Mouse (Mus musculus): ENCODE results near the gene Pon1. TPM values are rescaled to one million over a fixed set of nuclear protein-coding genes. Genes with fewer than 3 reads are reported as not detected.

The Pon1 gene
- polyA plus RNA-seq, 1 experiment from 2014 or later: not detected

- no peaks in the 10 kb centered on the region for H3K9me3 ChIP-seq (ENCODE audit: control insufficient read depth)
- no peaks in the 10 kb centered on the region for H3K36me3 ChIP-seq (ENCODE audit: control insufficient read depth, insufficient read depth)
- no peak overlapping the region for H3K4me2 ChIP-seq (replicated peaks; ENCODE audit: low read depth)
- WGBS: 57% methylated on average over 4 of the region's 4 CpGs
- no peak overlapping the region for H3K4me3 ChIP-seq (ENCODE audit: low read depth, low read length)
- 0 out of 2 replicates have a peak, but pooled peaks cover 3% of the 10 kb centered on the region for H3K27me3 ChIP-seq (replicated peaks; ENCODE audit: control insufficient read depth, insufficient read depth, low read length)
- no peaks in the 10 kb centered on the region for H3K4me1 ChIP-seq (replicated peaks; ENCODE audit: control insufficient read depth, insufficient read depth, low read length)
- no peak overlapping the region for H3K27ac ChIP-seq (ENCODE audit: low read depth, low read length)
- H3K9ac ChIP-seq (ENCODE audit: low read depth, low read length): no peak overlapping the region
- ATAC-seq: no peak
- no peak for TF ChIP-seq CTCF (IDR thresholded peaks at IDR 0.05; ENCODE audit: low read depth)
Measured at GRCm38 (mm10) chr6:5171418-5171817, 22.3 kb downstream of the Pon1 start.

- no peaks in the 10 kb centered on the region for H3K36me3 ChIP-seq (ENCODE audit: control insufficient read depth, insufficient read depth)
- H3K4me3 ChIP-seq (ENCODE audit: low read depth, low read length): no peak overlapping the region
- no peak for ATAC-seq
- H3K27ac ChIP-seq (ENCODE audit: low read depth, low read length): no peak overlapping the region
- no peaks in the 10 kb centered on the region for H3K9me3 ChIP-seq (ENCODE audit: control insufficient read depth)
- no peak overlapping the region for H3K9ac ChIP-seq (ENCODE audit: low read depth, low read length)
- TF ChIP-seq CTCF (IDR thresholded peaks at IDR 0.05; ENCODE audit: low read depth): no peak
- no peak overlapping the region for H3K4me2 ChIP-seq (replicated peaks; ENCODE audit: low read depth)
- H3K4me1 ChIP-seq (replicated peaks; ENCODE audit: control insufficient read depth, insufficient read depth, low read length): no peaks in the 10 kb centered on the region
- H3K27me3 ChIP-seq (replicated peaks; ENCODE audit: control insufficient read depth, insufficient read depth, low read length): 0 out of 2 replicates have a peak, but pooled peaks cover 3% of the 10 kb centered on the region
- 90% methylated on average over 9 of the region's 9 CpGs for WGBS
Measured at GRCm38 (mm10) chr6:5168158-5168557, 25.6 kb downstream of the Pon1 start.

- no peak overlapping the region for H3K9ac ChIP-seq (ENCODE audit: low read depth, low read length)
- no peaks in the 10 kb centered on the region for H3K9me3 ChIP-seq (ENCODE audit: control insufficient read depth)
- no peaks in the 10 kb centered on the region for H3K36me3 ChIP-seq (ENCODE audit: control insufficient read depth, insufficient read depth)
- 58% methylated on average over 14 of the region's 14 CpGs for WGBS
- no peak for TF ChIP-seq CTCF (IDR thresholded peaks at IDR 0.05; ENCODE audit: low read depth)
- no peak overlapping the region for H3K4me2 ChIP-seq (replicated peaks; ENCODE audit: low read depth)
- H3K4me3 ChIP-seq (ENCODE audit: low read depth, low read length): no peak overlapping the region
- H3K27ac ChIP-seq (ENCODE audit: low read depth, low read length): no peak overlapping the region
- no peak for ATAC-seq
- no peaks in the 10 kb centered on the region for H3K4me1 ChIP-seq (replicated peaks; ENCODE audit: control insufficient read depth, insufficient read depth, low read length)
- no peaks in the 10 kb centered on the region for H3K27me3 ChIP-seq (replicated peaks; ENCODE audit: control insufficient read depth, insufficient read depth, low read length)
Measured at GRCm38 (mm10) chr6:5167051-5167677, 26.6 kb downstream of the Pon1 start.

- no peaks in the 10 kb centered on the region for H3K4me1 ChIP-seq (replicated peaks; ENCODE audit: control insufficient read depth, insufficient read depth, low read length)
- no peak overlapping the region for H3K4me3 ChIP-seq (ENCODE audit: low read depth, low read length)
- ATAC-seq: no peak
- no peaks in the 10 kb centered on the region for H3K9me3 ChIP-seq (ENCODE audit: control insufficient read depth)
- no peaks in the 10 kb centered on the region for H3K36me3 ChIP-seq (ENCODE audit: control insufficient read depth, insufficient read depth)
- TF ChIP-seq CTCF (IDR thresholded peaks at IDR 0.05; ENCODE audit: low read depth): no peak
- no peaks in the 10 kb centered on the region for H3K27me3 ChIP-seq (replicated peaks; ENCODE audit: control insufficient read depth, insufficient read depth, low read length)
- no peak overlapping the region for H3K27ac ChIP-seq (ENCODE audit: low read depth, low read length)
- WGBS: 83% methylated on average over 9 of the region's 9 CpGs
- no peak overlapping the region for H3K4me2 ChIP-seq (replicated peaks; ENCODE audit: low read depth)
- H3K9ac ChIP-seq (ENCODE audit: low read depth, low read length): no peak overlapping the region
Measured at GRCm38 (mm10) chr6:5164855-5165254, 28.9 kb downstream of the Pon1 start.

- H3K27me3 ChIP-seq (replicated peaks; ENCODE audit: control insufficient read depth, insufficient read depth, low read length): no peaks in the 10 kb centered on the region
- WGBS: 94% methylated on average over 14 of the region's 14 CpGs
Measured at GRCm38 (mm10) chr6:5163507-5164144, 30.1 kb downstream of the Pon1 start.

GRCm38 (mm10) chr6:5162052-5162451, 31.7 kb downstream of the Pon1 start:
- no peak for ATAC-seq
- no peaks in the 10 kb centered on the region for H3K36me3 ChIP-seq (ENCODE audit: control insufficient read depth, insufficient read depth)
- no peak overlapping the region for H3K4me3 ChIP-seq (ENCODE audit: low read depth, low read length)
- 59% methylated on average over 6 of the region's 6 CpGs for WGBS
- no peak overlapping the region for H3K9ac ChIP-seq (ENCODE audit: low read depth, low read length)
- no peaks in the 10 kb centered on the region for H3K9me3 ChIP-seq (ENCODE audit: control insufficient read depth)
- no peak for TF ChIP-seq CTCF (IDR thresholded peaks at IDR 0.05; ENCODE audit: low read depth)
- no peaks in the 10 kb centered on the region for H3K4me1 ChIP-seq (replicated peaks; ENCODE audit: control insufficient read depth, insufficient read depth, low read length)
- no peaks in the 10 kb centered on the region for H3K27me3 ChIP-seq (replicated peaks; ENCODE audit: control insufficient read depth, insufficient read depth, low read length)
- no peak overlapping the region for H3K4me2 ChIP-seq (replicated peaks; ENCODE audit: low read depth)
- no peak overlapping the region for H3K27ac ChIP-seq (ENCODE audit: low read depth, low read length)

More at GRCm38 (mm10) chr6:5163507-5164144, 30.1 kb downstream of the Pon1 start:
- Histone ChIP-seq H3K9me3 (ENCODE audit: control insufficient read depth) (no peaks in the 10 kb centered on the region), H3K4me1 (replicated peaks; ENCODE audit: control insufficient read depth, insufficient read depth, low read length) (no peaks in the 10 kb centered on the region), H3K36me3 (ENCODE audit: control insufficient read depth, insufficient read depth) (no peaks in the 10 kb centered on the region), H3K9ac (ENCODE audit: low read depth, low read length) (no peak overlapping the region), H3K27ac (ENCODE audit: low read depth, low read length) (no peak overlapping the region), H3K4me3 (ENCODE audit: low read depth, low read length) (no peak overlapping the region), H3K4me2 (replicated peaks; ENCODE audit: low read depth) (no peak overlapping the region)
- ATAC-seq: no peak
- no peak for TF ChIP-seq CTCF (IDR thresholded peaks at IDR 0.05; ENCODE audit: low read depth)
